Mouse (Mus musculus): ENCODE data around the gene Spred3.

Spred3 gene

DNA sequence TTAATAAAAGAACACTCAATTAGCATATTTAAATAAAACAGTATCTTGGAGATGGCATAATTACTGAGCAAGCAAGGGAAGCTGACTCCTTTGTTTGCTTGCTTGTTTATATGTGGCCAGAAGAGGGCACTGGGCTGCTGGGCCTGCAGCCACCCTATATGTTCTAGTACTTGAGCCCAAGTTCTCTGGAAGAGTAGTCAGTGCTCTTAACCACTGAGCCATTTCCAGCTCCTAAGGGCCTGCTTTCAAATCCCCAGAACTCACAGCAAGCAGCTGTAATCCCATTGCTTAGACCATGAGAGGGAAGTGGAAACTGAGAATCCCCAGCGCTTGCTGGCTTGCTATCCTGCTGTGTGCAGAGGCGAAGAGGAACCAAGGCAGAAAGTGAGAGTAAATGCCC, 41.5 kb downstream of the Spred3 start:
- no peak for ATAC-seq (ENCODE audit: low TSS enrichment)

DNA sequence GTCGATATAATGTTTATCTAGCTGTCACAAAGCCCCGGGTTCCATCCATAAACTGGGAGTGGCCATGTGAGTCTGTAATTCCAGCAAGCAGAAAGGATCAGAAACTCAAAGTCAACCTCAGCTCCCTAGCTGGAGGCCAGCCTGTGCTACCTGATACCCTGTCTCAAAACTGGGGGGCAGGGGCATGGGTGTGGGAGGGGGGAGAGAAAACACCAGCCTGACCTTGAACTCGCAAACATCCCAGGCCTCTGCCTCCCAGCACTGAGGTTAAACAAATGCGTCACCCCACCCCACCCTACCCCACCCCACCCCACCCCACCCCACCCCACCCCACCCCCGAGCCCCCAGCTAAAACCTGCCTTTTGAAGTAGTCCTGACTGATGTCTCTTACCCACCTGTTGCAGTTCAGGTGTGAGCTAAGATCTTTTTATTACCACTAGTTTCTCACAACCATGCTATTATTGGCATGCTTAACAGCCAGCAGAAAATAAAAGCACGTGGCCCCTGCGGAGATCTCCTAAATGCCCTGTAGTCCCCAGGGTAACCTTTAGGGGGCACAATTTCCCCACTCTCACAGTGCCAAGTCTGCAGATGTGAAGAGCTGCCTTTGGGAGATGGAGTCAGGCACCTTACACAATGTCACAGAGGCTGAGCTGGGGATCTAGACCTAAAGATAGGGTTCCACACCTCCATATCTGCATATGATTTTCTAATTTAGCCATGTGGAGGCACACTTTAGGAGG, 43.9 kb downstream of the Spred3 start:
- ATAC-seq (ENCODE audit: low TSS enrichment), result no peak

DNA sequence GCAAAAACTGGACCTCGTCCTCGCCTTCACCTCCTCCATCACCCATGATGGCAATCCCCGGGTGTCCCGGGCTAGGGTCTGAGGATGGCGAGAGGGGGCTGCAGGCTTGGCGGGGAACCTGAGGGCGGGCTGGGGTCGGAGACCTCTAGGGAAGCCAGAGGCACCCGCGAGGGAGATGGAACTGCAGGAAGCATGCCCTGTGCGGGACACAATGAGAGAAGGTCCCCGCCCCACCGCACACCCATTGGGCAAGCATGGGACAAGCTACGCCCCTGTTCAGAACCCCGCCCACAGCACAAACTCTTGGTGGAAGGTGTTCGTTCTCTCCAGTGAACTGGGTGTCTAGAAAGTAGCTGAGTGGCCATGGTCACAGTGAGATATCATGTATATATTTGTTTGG, 45.2 kb downstream of the Spred3 start, which contains the start of gene Ryr1:
Gene Ryr1, minus strand, starts transcription at position 210 of the 400 bp plus-strand sequence.
- ATAC-seq (ENCODE audit: low TSS enrichment), result no peak

DNA sequence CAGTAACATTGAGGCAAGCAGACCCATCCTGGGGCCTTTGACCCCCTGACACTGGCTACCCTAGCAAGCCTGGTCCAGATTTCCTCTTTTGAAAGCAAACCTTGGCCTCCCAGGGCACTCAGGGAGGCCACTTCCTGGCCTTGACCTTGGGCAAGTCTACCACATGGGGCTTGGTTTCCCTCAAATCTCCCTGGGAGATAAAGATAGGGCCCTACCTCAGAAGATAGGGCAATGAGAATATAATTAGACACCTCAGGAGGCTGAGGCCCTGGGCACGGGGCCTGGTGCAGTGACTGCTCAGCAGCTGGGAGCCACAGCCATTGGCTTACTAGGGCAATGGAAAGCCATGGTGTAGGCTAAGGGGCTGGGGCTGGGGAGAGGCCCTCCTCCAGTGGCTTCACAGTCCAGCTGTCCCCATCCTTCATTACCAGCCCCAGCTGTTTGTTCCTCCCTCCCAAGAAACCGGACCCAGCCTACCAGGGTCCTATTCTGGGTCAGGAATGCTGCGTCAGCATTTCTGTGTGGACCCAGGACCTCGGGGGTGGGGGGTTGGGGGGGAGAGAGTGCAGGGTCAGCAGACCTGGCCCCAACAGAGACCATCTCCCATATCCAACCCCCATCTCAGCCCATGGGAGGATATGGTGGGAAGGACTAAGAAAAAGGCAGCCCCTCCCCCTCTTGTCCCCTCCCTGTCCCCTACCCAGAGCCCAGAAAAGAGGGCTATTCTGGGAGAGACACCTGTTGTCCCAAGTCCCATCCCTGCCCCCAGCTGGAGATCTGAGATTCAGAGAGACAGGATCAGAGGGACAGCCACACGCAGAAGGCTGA, 46.5 kb downstream of the Spred3 start:
- ATAC-seq (ENCODE audit: low TSS enrichment), result no peak

DNA sequence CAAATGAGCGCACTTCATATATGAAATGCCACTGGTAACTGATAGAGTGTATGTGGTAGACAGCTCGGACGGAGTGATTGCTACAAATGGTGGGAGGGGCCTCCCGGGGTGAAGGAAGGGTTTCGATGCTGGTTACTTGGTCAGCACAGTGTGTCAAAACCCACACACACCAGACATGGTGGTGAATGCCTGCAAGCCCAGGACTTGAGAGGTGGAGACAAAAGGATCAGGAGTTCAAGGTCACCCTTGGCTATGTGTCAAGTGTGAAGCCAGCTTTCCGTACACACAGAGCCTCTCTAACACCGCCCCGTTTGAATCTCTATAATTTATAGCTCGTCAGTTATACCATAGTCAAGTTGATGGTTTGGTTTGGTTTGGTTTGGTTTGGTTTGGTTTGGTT, 47.4 kb downstream of the Spred3 start:
- ATAC-seq (ENCODE audit: low TSS enrichment), result no peak

DNA sequence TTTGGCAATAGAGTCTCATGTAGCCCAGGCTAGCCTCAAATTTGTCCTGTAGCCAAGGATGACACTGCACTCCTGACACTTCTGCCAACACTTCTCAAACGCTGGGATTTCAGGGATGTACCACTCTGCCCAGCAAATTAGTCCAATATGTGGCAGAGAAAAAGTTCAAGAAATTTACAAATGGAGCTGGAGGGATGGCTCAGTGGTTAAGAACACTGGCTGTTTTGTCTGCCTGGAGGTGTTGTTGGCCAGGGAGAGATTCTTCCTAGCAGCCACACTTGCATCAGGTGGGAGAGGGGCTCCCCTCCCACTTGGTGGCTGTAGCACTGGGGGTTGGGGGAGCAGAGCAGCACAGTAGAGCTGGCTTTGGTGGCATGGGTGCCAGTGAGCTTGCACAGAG, 50.7 kb downstream of the Spred3 start:
- ATAC-seq (ENCODE audit: low TSS enrichment), result no peak

DNA sequence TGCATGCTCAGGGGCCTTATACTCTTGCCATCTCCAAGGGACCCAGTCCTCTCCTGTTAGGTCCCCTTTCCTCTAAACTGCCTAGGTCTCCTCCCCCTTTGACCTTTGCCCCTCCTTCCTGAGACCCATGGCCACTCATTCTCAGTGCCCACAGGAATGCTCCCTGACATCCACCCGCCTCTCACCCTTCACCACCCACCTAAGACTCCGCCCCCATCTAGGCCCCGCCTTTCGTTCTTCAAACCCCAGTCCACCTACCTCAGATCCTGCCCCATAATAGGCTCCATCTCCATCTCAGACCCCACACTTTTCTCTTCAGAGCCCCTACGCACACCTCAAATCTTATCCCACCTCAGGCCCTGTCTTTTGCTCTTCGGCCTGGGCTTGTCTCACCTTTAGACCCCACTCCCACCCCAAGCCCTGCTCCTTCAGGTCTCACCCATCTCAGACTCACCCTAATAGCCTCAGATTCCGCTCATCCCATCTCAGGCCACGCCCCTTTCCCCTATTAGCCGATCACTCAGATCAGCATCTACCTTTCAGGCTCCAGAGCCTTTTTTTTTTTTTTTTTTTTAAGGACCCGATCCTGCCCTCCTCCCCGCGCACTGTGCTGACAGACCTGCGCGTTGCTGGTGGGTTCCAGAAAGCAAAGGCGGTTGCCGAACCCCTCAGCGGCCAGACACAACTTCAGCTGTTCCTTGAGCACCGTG, 51.9 kb downstream of the Spred3 start:
- no peak for ATAC-seq (ENCODE audit: low TSS enrichment)

DNA sequence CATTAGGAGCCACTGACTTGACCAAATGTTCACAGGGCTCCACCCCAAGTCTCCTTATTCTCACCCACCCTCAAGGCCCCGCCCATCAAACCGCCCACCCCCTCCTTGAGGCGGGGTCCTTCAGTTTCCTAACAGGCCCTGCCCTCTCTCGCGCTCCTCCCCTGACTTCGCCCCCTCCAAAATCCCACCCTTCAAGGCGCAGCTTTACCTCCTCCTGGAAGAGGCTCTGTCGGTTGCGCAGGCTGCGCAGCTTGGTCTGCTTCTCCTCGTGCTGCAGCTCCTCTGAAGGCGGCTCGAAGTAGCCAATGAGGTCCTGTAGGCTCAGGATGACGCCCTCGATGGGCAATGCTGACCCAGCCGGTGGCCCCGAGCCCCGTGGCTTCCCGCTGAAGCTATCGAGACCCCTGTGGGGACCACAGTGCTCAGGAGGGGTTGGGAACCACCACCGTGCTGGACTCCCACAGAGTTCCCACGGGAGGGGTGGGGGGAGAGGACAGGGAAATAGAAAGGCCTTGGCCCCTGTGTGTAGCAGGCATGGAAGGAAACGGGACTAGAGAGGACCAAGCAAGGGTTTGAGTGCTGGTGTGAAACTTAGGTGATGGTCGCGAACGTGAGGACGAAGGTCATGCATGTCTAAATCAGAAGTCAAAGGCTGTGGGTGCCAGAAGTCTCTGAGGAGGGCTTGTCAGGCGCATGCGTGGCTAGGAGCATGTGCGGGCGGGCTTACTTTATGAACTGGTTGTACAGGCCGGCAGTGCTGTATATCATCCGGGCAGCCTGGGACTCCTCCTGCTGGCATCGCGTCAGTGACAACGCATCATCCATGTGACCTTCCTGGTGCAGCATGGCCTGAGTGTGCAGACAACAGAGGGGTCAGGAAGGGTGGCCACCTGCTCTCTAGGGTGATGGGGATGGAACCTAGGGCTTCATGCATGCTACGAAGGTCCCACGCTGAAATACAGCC, 60.9 kb downstream of the Spred3 start:
- no peak for ATAC-seq (ENCODE audit: low TSS enrichment)
